Mouse (Mus musculus) thymus, postnatal 0 days (tissue): ENCODE measurements around the gene Spata31. TPM values are rescaled to one million over a fixed set of nuclear protein-coding genes. Genes with fewer than 3 reads are reported as not detected.

ENCODE experiments used
- DNase-seq: peaks from one replicate; pipeline ENCODE4 v3.0.0-alpha.2; 2015; ENCODE audit warnings: low spot score
- polyA plus RNA-seq: library from polyadenylated mRNA; unstranded; fragments of >200 nt; fragmentation: Nextera tagmentation; extraction: Ambion mirVana; gene quantifications from 2 replicates; pipeline ENCODE4 v1.2.1, GENCODE M21; 2015

The Spata31 gene
- polyA plus RNA-seq = not detected in 2 replicates

GRCm38 (mm10) chr13:64917191-64917590 lies at the start of gene Spata31:
Gene Spata31 (plus strand): TSS chr13:64917406.
- no peak for DNase-seq

GRCm38 (mm10) chr13:64903132-64903531 lies 14.1 kb upstream of the Spata31 start:
- DNase-seq = no peak

GRCm38 (mm10) chr13:64903585-64904208 lies 13.5 kb upstream of the Spata31 start, which contains the start of gene Cntnap3:
Gene Cntnap3 (minus strand): TSS chr13:64903955.
- DNase-seq = no peak

Other genes with a start within 250 kb of the Spata31 start
- gene Cntnap3, start 13.5 kb upstream of the Spata31 start, polyA plus RNA-seq = 0.03 and 0.05 TPM in 2 replicates
- not detected in 2 replicates for gene Spata31d1c, start 115.7 kb downstream of the Spata31 start, polyA plus RNA-seq
- not detected in 2 replicates for gene Prss47, start 135.4 kb downstream of the Spata31 start, polyA plus RNA-seq
- gene Mfsd14b, start 195.6 kb downstream of the Spata31 start, polyA plus RNA-seq = 43.7 and 44.3 TPM in 2 replicates
- gene Olfr465-ps1, start 220.7 kb downstream of the Spata31 start, polyA plus RNA-seq = not detected in 2 replicates
- not detected in 2 replicates for gene Olfr466, start 232.8 kb downstream of the Spata31 start, polyA plus RNA-seq